Mouse (Mus musculus): Measurements from ENCODE around the gene Tmem167b.
A peak's percentile ranks its signal among the peaks of the same experiment; 100 is the strongest.
"Not testable (repeated sequence)": the region's sequence is repeated elsewhere in the genome, so short reads cannot be mapped to it uniquely, and the experiment has no call there.

Gene Tmem167b

DNA sequence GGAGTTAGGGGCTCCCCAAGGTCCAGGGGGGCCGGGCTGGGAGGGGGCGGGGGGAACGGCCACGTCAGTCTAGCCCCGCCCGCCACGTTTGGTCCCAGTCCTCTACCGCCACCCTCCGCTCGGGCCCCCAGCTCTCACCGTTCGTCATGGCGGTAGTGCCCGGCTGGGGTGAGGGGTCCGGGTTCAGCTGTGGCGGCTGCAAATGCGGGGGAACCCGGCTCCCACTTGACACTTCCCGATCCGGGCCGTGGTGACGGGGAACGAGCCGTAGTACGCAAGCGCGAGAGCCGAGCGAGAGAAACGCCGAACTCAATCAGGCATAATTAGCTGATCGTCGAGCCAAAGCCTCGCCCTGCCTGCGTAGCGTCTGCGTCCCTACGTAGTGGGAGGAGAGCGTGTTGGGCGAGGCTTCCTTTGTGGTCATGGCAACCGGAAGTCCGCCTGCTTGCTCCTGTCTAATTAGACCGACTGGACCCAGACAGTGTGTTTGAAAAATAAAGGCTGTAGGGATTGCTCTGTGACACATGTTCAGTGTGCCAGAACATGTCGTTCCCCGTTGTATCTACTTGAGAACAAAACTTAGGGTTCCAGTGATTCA lies at the start of gene Tmem167b:
Tmem167b (minus strand) TSS at position 334 of the 598 bp plus-strand sequence.
- peak; percentile 97 for DNase-seq (ENCODE audit: low spot score)

DNA sequence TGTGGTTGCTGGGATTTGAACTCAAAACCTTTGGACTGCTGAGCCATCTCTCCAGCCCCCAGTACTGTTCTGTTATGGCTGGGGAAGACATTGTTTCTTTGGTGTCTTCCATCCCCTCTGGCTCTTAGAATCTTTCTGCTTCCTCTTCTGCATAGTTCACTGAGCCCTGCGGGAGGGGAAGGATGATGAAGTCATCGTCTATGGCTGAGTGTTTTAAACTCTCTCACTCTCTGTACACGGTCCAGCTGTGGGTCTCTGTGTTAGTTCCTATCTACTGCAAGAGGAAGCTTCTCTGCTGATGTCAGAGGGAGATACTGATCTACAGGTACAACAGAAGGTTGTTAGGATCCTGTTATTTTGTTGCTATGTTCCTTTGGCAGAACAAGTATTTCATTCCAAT lies 46.6 kb upstream of the Tmem167b start:
- DNase-seq (ENCODE audit: low spot score) = no peak

DNA sequence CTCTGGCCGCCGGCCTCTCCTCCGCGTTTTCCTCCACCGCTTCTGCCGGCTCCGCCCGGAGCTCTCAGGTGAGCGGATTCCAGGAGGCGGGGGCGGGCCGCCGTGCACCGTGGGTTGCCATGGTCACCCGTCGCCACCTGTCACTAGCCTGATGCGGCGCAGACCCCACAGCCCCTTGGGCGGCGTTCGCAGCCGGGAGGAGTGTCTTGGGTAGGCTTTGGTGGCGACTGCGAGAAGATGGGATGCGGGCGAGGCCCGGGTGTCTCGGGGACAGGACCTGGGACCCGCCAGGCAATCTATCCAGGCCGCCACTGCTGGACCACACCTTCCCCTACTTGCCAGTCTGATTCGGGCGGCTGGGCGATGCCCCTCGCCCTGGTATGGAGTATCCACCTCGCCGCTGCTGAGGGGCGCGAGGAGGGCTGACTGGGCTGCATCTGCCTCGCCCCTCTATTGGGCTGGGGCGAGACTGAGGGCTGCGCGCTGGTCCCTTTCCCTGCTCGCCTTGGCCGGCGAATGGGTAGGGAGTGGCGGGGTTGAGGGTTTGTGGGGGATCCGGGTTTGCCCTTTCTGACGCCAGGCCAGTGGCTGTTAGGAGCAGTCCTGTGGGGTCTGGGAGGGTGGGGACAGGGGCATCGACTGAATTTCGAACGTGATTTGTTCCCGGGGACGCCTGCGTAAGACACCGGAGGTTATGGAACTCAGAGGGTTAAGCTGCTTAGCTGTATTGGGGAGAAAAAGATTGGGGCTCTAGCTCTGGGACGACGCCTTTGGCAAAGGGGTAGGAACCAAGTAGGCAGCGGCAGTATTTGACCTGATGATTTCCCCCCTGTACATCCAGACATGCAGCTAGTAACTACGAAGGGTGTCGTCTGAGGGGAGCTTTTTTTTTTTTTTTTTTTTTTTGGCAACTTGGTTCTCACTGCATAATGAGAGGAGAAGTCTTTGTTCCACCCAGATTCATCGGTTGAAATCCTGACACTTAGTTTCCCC lies 29.6 kb upstream of the Tmem167b start:
- no peak for DNase-seq (ENCODE audit: low spot score)

GRCm38 (mm10) chr3:108590786-108591529 lies 28.7 kb upstream of the Tmem167b start, which contains the start of gene Wdr47:
TSS of gene Wdr47 (plus strand) at chr3:108591279.
- peak; percentile 97 for DNase-seq (ENCODE audit: low spot score)

GRCm38 (mm10) chr3:108588446-108588845 lies 26.2 kb upstream of the Tmem167b start:
- no peak for DNase-seq (ENCODE audit: low spot score)

GRCm38 (mm10) chr3:108584580-108584979 lies 22.3 kb upstream of the Tmem167b start:
- DNase-seq (ENCODE audit: low spot score) = no peak

GRCm38 (mm10) chr3:108574018-108574417 lies 11.8 kb upstream of the Tmem167b start:
- no peak for DNase-seq (ENCODE audit: low spot score)

- no peak for DNase-seq (ENCODE audit: low spot score)
Measured at GRCm38 (mm10) chr3:108572309-108573010, 10.2 kb upstream of the Tmem167b start.

- peak; percentile 96 for DNase-seq (ENCODE audit: low spot score)
Measured at GRCm38 (mm10) chr3:108571443-108572294, 9.4 kb upstream of the Tmem167b start, which contains the start of gene Taf13. TSS of gene Taf13 (plus strand) at chr3:108571698.

DNA sequence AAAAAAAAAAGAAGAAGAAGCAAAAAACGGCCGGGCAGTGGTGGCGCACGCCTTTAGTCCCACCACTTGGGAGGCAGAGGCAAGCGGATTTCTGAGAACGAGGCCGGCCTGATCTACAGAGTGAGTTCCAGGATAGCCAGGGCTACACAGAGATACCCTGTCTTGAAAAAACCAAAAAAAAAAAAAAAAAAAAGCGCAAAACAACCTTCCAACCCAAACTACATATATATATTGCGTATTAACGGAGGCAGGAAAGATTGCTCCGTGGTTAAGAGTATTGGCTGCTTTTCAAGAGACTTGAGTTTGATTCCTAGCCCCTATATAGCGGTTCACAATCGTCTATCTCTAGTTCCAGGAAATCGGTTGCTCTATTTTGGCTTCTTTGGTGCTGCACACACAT lies 8.5 kb upstream of the Tmem167b start:
- no peak for DNase-seq (ENCODE audit: low spot score)

GRCm38 (mm10) chr3:108569636-108570035 lies 7.4 kb upstream of the Tmem167b start:
- not testable (repeated sequence) for DNase-seq (ENCODE audit: low spot score)

DNA sequence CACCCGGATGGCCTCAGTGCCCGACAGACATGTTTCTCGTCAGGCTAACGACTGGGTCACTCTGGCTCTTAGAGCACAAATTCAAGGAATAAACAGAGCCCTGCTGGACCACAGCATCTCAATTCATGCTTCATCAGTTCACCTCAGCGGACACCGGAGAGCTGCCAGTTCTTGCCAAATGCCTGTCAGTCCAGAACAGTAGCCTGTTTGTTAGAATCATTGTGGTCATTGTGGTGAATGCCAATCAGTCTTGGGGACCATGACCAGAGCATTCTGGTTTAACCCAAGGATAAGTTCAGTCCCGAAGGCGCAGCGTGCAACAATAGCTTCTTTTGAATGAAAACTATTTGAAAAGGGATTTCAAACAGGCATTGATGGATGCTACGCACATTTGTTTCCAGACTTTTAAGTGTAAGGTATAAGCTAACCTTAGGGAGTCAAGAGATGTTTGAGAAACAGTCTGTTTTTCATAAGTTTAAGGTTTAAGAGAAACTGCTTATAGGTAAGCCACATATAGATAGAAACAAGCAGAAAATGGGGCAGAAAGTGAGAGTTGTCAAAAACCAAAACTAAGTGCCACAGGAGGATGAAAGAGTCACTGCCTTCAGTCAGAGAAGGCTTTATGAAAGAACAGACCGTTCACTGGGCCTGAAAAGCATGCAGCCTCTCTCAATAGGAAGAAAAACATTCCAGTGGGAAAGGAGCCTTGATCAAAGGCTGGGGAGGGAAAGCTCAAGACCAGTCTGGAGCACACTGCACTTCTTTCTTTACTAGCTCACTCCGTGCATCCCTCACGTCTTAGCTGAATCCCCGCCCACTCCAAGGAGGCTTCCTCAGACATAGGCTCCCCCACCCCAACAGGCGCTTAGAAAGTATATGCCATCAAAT lies 6.0 kb upstream of the Tmem167b start:
- no peak for DNase-seq (ENCODE audit: low spot score)

DNA sequence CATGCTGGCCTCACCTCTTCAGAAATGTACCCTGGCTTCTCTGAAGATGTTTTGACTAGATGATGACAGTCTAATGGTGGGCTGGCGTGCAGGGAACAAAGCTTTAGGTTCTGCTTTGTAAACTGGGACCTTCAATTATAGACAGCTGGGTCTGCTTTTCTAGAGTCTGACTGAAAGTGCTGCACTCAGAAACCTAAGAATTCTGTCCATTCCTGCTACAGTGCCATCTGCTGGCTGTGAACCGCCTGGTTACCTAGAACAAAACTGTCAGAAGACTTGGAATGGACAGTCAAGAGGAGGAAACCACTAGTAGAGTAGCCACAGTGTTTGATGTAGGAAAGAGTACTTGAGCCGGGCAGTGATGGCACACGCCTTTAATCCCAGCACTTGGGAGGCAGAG lies 1.0 kb upstream of the Tmem167b start:
- peak; percentile 84 for DNase-seq (ENCODE audit: low spot score)

GRCm38 (mm10) chr3:108562777-108563271 lies 558 bp upstream of the Tmem167b start:
- DNase-seq (ENCODE audit: low spot score) = peak; percentile 8

DNA sequence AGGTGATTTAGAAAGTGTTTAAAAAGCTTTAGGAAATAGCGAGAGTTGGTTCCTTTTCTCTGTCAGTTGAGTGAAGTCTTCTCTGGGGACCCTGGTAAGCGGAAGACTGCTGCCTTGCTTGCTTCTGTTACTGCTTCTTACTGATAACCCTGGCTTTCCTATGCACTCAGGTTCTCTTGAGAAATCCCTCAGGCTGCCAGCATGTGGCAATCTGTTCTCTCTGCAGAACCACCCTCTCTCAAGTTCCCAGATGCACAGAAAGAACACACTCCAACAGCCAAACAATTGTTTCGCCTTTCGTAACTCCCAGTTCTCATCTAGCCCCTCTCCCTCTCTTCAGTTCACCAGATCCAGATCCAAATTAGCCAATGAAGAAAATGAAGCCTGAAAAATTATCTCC lies 4.4 kb downstream of the Tmem167b start:
- no peak for DNase-seq (ENCODE audit: low spot score)

DNA sequence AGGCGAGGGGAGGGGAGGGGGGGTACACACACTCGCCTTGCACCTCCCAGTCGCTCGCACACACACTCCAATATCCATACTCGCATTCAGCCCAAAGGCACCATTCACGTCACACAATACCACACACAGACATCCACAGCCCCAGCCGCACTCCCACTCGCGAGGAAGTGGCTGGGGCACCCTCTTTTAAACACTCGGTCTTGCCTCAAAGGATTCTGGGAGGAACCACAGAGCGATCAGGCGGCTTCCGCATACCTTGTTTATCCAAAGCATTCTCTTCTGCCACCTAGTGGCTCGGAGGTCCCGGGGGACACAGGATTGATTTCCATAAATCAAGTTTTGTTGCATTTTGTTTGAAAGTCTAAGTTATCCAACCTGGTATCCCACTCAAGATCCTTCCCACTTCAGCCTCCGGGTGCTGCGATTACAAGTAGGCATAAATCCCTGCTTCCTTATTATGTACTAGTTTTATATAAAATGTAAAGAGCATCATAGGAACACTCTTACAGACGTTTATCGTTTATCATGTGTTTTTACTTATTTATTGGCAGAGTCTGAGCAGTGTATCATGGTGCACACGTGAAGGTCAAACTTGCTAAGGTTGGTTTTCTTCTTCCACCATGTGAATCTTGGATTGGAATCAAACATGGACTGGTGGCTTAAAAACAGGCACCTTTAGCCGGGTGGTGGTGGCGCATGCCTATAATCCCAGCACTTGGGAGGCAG lies 7.5 kb downstream of the Tmem167b start:
- DNase-seq (ENCODE audit: low spot score) = peak; percentile 92

- DNase-seq (ENCODE audit: low spot score) = peak; percentile 32
Measured at GRCm38 (mm10) chr3:108554111-108554561, 8.1 kb downstream of the Tmem167b start.

DNA sequence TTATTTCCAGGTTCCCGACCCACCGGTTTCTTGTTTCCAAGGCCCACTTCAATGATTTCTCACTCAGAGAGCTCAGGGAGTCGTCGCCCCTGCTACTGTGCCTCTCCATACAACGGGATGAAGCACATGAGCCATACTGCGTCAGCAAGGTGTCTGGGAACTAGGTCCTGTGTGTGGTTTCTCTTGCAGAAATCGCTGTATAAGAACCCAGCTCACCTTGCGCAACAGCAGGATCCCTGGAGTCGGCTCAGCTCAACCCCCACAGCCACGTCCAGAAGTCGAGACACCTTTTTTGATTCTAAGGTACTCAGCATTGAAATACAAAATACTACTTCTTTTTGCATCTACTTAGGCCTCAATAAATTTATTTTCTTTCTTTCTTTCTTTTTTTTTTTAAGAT lies 20.0 kb downstream of the Tmem167b start:
- DNase-seq (ENCODE audit: low spot score) = no peak

GRCm38 (mm10) chr3:108537303-108537702 lies 25.0 kb downstream of the Tmem167b start:
- peak; percentile 84 for DNase-seq (ENCODE audit: low spot score)

All from urinary bladder, postnatal 14 days (tissue).